Mouse (Mus musculus): ENCODE results near the gene Slc4a5. TPM values are rescaled to one million over a fixed set of nuclear protein-coding genes. Genes with fewer than 3 reads are reported as not detected.

Slc4a5 gene
- polyA plus RNA-seq, 1 experiment from 2014 or later, result 0.63 TPM

DNA sequence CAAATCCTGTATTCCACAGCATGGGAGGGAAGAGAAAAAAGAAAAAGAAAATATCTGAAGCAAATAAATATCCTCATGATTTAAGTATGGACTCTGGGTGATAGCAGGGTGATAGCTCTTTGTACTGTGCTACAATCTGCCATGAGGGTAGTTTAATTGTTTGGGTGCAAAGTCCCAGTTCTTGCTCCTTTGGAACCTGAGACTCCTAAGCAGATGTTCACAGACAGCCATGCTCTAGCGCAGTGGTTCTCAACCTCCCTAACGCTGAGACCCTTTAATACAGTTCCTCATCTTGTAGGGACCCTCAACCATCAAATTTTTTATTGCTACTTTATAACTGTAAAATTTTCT lies 11.6 kb upstream of the Slc4a5 start:
- no peak for ATAC-seq
- Histone ChIP-seq H3K27me3 (replicated peaks; ENCODE audit: control insufficient read depth, insufficient read depth, low read length) (no peaks in the 10 kb centered on the region), H3K36me3 (ENCODE audit: control insufficient read depth, insufficient read depth, low read length) (no peaks in the 10 kb centered on the region), H3K4me2 (ENCODE audit: low read length) (no peak overlapping the region), H3K27ac (ENCODE audit: low read depth, low read length) (no peak overlapping the region), H3K9ac (ENCODE audit: low read length) (no peak overlapping the region), H3K4me1 (ENCODE audit: control insufficient read depth, insufficient read depth, low read length) (no peaks in the 10 kb centered on the region; the same call in 1 of the 2 replicates), H3K9me3 (replicated peaks; ENCODE audit: control insufficient read depth, low read length) (no peaks in the 10 kb centered on the region), H3K4me3 (ENCODE audit: low read depth, low read length) (no peak overlapping the region)
- no peak for DNase-seq (ENCODE audit: low spot score)
- WGBS, result 95% methylated on average over 2 of the region's 2 CpGs

DNA sequence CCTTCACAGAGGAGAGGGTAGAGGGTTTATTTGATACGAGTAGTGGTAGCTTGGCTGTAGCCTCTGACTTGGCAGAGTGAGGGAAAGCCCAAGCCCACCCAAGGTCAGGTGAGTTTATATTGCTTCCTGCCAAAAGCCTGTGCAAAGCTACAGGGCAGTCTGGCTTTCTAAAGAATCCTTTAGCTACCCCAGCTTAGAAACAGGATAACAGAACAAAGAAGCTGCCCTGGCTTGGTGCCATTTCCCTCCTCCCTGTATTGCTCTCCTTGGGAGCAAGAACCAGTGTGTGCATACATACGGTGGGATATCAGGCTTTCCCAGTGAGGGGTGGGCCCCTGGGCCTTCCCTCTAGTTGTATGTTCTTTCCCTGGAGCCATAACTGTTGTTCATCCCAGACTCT lies 9.1 kb upstream of the Slc4a5 start:
- H3K4me1 ChIP-seq (ENCODE audit: control insufficient read depth, insufficient read depth, low read length), result no peaks in the 10 kb centered on the region; the same call in 1 of the 2 replicates
- H3K27me3 ChIP-seq (replicated peaks; ENCODE audit: control insufficient read depth, insufficient read depth, low read length), result no peaks in the 10 kb centered on the region
- no peak overlapping the region for H3K4me3 ChIP-seq (ENCODE audit: low read depth, low read length)
- no peak overlapping the region for H3K27ac ChIP-seq (ENCODE audit: low read depth, low read length)
- no peaks in the 10 kb centered on the region for H3K36me3 ChIP-seq (ENCODE audit: control insufficient read depth, insufficient read depth, low read length)
- WGBS, result 2% methylated on average over 2 of the region's 2 CpGs
- DNase-seq (ENCODE audit: low spot score), result peak; percentile 47
- no peak overlapping the region for H3K9ac ChIP-seq (ENCODE audit: low read length)
- peak; percentile 24; the same call in 1 of the 2 replicates for ATAC-seq
- H3K4me2 ChIP-seq (ENCODE audit: low read length), result no peak overlapping the region
- H3K9me3 ChIP-seq (replicated peaks; ENCODE audit: control insufficient read depth, low read length), result no peaks in the 10 kb centered on the region

- H3K9me3 ChIP-seq (replicated peaks; ENCODE audit: control insufficient read depth, low read length), result no peaks in the 10 kb centered on the region
- H3K4me2 ChIP-seq (ENCODE audit: low read length), result no peak overlapping the region
- no peaks in the 10 kb centered on the region; the same call in 1 of the 2 replicates for H3K4me1 ChIP-seq (ENCODE audit: control insufficient read depth, insufficient read depth, low read length)
- H3K4me3 ChIP-seq (ENCODE audit: low read depth, low read length), result no peak overlapping the region
- no peaks in the 10 kb centered on the region for H3K36me3 ChIP-seq (ENCODE audit: control insufficient read depth, insufficient read depth, low read length)
- no peaks in the 10 kb centered on the region for H3K27me3 ChIP-seq (replicated peaks; ENCODE audit: control insufficient read depth, insufficient read depth, low read length)
- peak; percentile 41 for DNase-seq (ENCODE audit: low spot score)
- H3K9ac ChIP-seq (ENCODE audit: low read length), result no peak overlapping the region
- 35% methylated on average over 5 of the region's 5 CpGs for WGBS
- no peak overlapping the region for H3K27ac ChIP-seq (ENCODE audit: low read depth, low read length)
- 0 out of 2 replicates have a peak, but pooled peaks have one; percentile 33 for ATAC-seq
Measured at GRCm38 (mm10) chr6:83211526-83211925, 8.1 kb upstream of the Slc4a5 start.

DNA sequence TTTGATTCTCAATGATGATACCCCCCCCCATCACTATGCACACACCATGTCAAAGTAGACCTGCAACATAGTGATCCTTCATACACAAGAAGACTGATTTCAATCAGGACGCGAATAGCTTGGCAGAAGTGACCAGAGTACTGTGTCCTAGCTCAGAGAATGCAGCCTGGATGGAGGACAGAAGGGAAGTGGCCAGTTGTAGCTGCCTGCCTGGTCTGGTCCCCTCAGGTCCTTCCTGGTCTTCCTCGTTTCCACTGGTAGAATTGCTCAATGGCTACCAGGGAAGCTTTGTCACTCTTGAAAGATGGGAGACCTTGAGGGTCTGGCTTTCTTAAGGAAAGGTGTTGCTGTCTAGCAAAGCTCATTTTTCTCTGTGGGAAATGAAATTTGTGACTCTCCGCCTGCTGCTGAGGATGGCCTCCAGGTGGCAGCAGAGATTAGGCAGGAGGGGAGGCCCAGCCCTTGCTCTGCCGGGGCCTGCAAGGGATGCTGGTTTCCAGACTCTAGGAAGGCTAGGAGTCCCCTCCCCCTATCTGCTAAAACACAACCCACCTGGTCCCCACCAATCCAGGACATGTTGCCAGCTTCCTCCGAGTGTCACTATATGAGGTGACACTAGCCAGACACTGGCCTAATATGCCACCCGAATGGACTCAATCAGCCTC lies 4.5 kb upstream of the Slc4a5 start:
- H3K4me3 ChIP-seq (ENCODE audit: low read depth, low read length), result no peak overlapping the region
- H3K4me1 ChIP-seq (ENCODE audit: control insufficient read depth, insufficient read depth, low read length), result no peaks in the 10 kb centered on the region; the same call in 1 of the 2 replicates
- H3K27ac ChIP-seq (ENCODE audit: low read depth, low read length), result no peak overlapping the region
- no peak overlapping the region for H3K9ac ChIP-seq (ENCODE audit: low read length)
- ATAC-seq, result peak; percentile 89
- WGBS, result 18% methylated on average over 7 of the region's 7 CpGs
- H3K36me3 ChIP-seq (ENCODE audit: control insufficient read depth, insufficient read depth, low read length), result no peaks in the 10 kb centered on the region
- no peak overlapping the region for H3K4me2 ChIP-seq (ENCODE audit: low read length)
- H3K27me3 ChIP-seq (replicated peaks; ENCODE audit: control insufficient read depth, insufficient read depth, low read length), result no peaks in the 10 kb centered on the region
- no peaks in the 10 kb centered on the region for H3K9me3 ChIP-seq (replicated peaks; ENCODE audit: control insufficient read depth, low read length)
- DNase-seq (ENCODE audit: low spot score), result peak; percentile 88

- H3K9ac ChIP-seq (ENCODE audit: low read length), result no peak overlapping the region
- no peaks in the 10 kb centered on the region for H3K36me3 ChIP-seq (ENCODE audit: control insufficient read depth, insufficient read depth, low read length)
- ATAC-seq (no peak), DNase-seq (ENCODE audit: low spot score) (no peak)
- H3K9me3 ChIP-seq (replicated peaks; ENCODE audit: control insufficient read depth, low read length), result no peaks in the 10 kb centered on the region
- peaks cover 4% of the 10 kb centered on the region; the same call in 1 of the 2 replicates for H3K27me3 ChIP-seq (replicated peaks; ENCODE audit: control insufficient read depth, insufficient read depth, low read length)
- H3K27ac ChIP-seq (ENCODE audit: low read depth, low read length), result no peak overlapping the region
- 51% methylated on average over 2 of the region's 2 CpGs for WGBS
- no peaks in the 10 kb centered on the region for H3K4me1 ChIP-seq (ENCODE audit: control insufficient read depth, insufficient read depth, low read length)
- no peak overlapping the region for H3K4me3 ChIP-seq (ENCODE audit: low read depth, low read length)
- H3K4me2 ChIP-seq (ENCODE audit: low read length), result no peak overlapping the region
Measured at GRCm38 (mm10) chr6:83231486-83231885, 11.9 kb downstream of the Slc4a5 start.

- DNase-seq (ENCODE audit: low spot score) (no peak), ATAC-seq (no peak)
- Histone ChIP-seq H3K4me1 (ENCODE audit: control insufficient read depth, insufficient read depth, low read length) (no peaks in the 10 kb centered on the region), H3K4me2 (ENCODE audit: low read length) (no peak overlapping the region), H3K9ac (ENCODE audit: low read length) (no peak overlapping the region), H3K27me3 (replicated peaks; ENCODE audit: control insufficient read depth, insufficient read depth, low read length) (peaks cover 4% of the 10 kb centered on the region; the same call in 1 of the 2 replicates), H3K36me3 (ENCODE audit: control insufficient read depth, insufficient read depth, low read length) (no peaks in the 10 kb centered on the region), H3K4me3 (ENCODE audit: low read depth, low read length) (no peak overlapping the region), H3K27ac (ENCODE audit: low read depth, low read length) (no peak overlapping the region), H3K9me3 (replicated peaks; ENCODE audit: control insufficient read depth, low read length) (no peaks in the 10 kb centered on the region)
- WGBS, result 80% methylated on average over 4 of the region's 4 CpGs
Measured at GRCm38 (mm10) chr6:83233306-83233705, 13.7 kb downstream of the Slc4a5 start.

DNA sequence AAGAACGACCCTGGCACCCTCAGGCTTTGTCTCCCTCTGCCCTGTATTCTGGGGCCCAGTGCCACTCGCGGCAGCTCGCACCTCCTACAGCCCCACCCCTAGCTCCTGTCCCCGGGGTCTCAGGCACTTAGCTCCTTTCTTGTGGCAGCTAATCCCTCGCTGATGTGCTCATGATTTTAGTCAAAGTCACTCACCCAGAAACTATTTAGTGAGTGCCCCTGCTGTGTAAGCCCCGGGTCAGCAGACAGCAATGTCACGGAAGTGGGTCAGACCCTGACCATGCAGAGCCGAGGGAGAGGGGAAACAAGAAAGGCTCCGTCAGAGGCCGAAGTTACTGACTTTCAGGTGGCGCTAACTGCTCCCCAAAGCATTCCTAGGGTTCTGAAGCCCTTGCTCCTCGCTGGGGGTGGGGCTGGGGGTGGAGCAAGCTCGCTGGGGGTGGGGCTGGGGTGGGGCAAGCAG lies 14.7 kb downstream of the Slc4a5 start:
- no peak for ATAC-seq
- WGBS, result 1% methylated on average over 13 of the region's 14 CpGs
- no peak overlapping the region; the same call in 1 of the 2 replicates for H3K9ac ChIP-seq (ENCODE audit: low read length)

DNA sequence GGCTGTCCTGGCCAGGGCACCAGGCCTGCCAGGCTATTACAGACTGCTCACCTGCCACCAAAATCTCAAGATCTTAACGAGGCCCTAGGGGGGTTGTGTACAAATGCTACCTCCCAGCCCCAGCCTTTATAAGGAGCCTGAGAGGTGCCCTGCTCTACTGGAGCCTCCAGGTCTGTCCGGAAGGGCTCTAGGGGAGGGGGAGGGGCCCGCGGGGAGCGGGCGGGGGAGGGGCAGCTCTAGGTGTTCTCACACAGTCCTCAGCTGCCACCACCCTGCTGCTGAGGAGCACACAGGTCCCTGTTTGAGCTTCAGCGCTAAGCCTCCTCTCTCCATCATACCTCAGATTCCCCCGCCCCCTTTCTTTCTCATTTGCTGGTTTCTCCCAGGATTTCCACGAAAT lies 17.5 kb downstream of the Slc4a5 start:
- WGBS, result 4% methylated on average over 9 of the region's 9 CpGs
- no peak for ATAC-seq
- H3K27ac ChIP-seq (ENCODE audit: low read depth, low read length), result no peak overlapping the region
- H3K4me1 ChIP-seq (ENCODE audit: control insufficient read depth, insufficient read depth, low read length), result no peaks in the 10 kb centered on the region
- no peaks in the 10 kb centered on the region for H3K36me3 ChIP-seq (ENCODE audit: control insufficient read depth, insufficient read depth, low read length)
- no peak overlapping the region for H3K4me3 ChIP-seq (ENCODE audit: low read depth, low read length)
- H3K4me2 ChIP-seq (ENCODE audit: low read length), result peak overlapping the region; percentile 33
- peaks cover 7% of the 10 kb centered on the region; the same call in 1 of the 2 replicates for H3K27me3 ChIP-seq (replicated peaks; ENCODE audit: control insufficient read depth, insufficient read depth, low read length)
- H3K9ac ChIP-seq (ENCODE audit: low read length), result no peak overlapping the region
- H3K9me3 ChIP-seq (replicated peaks; ENCODE audit: control insufficient read depth, low read length), result no peaks in the 10 kb centered on the region
- peak; percentile 11 for DNase-seq (ENCODE audit: low spot score)

More for the DNA sequence above, 14.7 kb downstream of the Slc4a5 start:
- Histone ChIP-seq H3K27me3 (replicated peaks; ENCODE audit: control insufficient read depth, insufficient read depth, low read length) (peaks cover 7% of the 10 kb centered on the region; the same call in 1 of the 2 replicates), H3K27ac (ENCODE audit: low read depth, low read length) (no peak overlapping the region), H3K4me3 (ENCODE audit: low read depth, low read length) (no peak overlapping the region), H3K9me3 (replicated peaks; ENCODE audit: control insufficient read depth, low read length) (no peaks in the 10 kb centered on the region), H3K36me3 (ENCODE audit: control insufficient read depth, insufficient read depth, low read length) (no peaks in the 10 kb centered on the region), H3K4me1 (ENCODE audit: control insufficient read depth, insufficient read depth, low read length) (no peaks in the 10 kb centered on the region), H3K4me2 (ENCODE audit: low read length) (peak overlapping the region; percentile 25; the same call in 1 of the 2 replicates)
- DNase-seq (ENCODE audit: low spot score), result no peak

- DNase-seq (ENCODE audit: low spot score), result peak; percentile 11
- no peaks in the 10 kb centered on the region for H3K36me3 ChIP-seq (ENCODE audit: control insufficient read depth, insufficient read depth, low read length)
- 20% methylated on average over 10 of the region's 10 CpGs for WGBS
- no peak overlapping the region for H3K4me2 ChIP-seq (ENCODE audit: low read length)
- no peak overlapping the region for H3K4me3 ChIP-seq (ENCODE audit: low read depth, low read length)
- H3K9ac ChIP-seq (ENCODE audit: low read length), result no peak overlapping the region
- no peak overlapping the region for H3K27ac ChIP-seq (ENCODE audit: low read depth, low read length)
- no peaks in the 10 kb centered on the region for H3K27me3 ChIP-seq (replicated peaks; ENCODE audit: control insufficient read depth, insufficient read depth, low read length)
- no peaks in the 10 kb centered on the region for H3K9me3 ChIP-seq (replicated peaks; ENCODE audit: control insufficient read depth, low read length)
- ATAC-seq, result no peak
- no peaks in the 10 kb centered on the region for H3K4me1 ChIP-seq (ENCODE audit: control insufficient read depth, insufficient read depth, low read length)
Measured at GRCm38 (mm10) chr6:83244422-83245061, 24.9 kb downstream of the Slc4a5 start.
